Mouse (Mus musculus) stomach, postnatal 0 days (tissue): Measurements from ENCODE around the gene Trim5.
"Not testable (repeated sequence)": the region's sequence is repeated elsewhere in the genome, so short reads cannot be mapped to it uniquely, and the experiment has no call there.

Experiments used
- CTCF ChIP-seq: IDR thresholded peaks from 2 replicates; pipeline ENCODE4 v1.5.1; 2016; ENCODE audit warnings: antibody characterized with exemption, low read depth, mild to moderate bottlenecking, moderate library complexity
- EP300 ChIP-seq: optimal IDR thresholded peaks from 2 replicates; pipeline ENCODE3; 2016; ENCODE audit warnings: antibody characterized with exemption

DNA sequence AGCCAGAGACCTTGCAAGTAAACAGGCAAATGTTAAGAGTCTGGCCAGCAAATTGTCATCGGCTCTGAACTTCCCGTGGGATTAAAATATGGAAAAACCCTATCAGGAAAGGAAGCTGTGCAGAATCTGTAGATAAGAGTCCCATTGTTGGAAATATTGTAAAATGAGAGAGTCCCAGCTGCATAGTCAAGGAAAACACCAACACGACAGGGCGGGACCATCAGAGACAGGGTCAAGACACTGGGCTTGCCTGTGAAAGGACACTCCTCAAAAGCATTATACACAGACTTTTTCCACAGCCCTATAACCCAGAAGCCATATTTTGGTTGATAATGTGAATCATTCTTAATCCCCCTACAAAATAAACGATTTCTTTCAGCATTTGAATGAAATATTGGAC is 22.6 kb downstream of the Trim5 start:
- TF ChIP-seq CTCF, EP300: not testable (repeated sequence)
